Mouse (Mus musculus) olfactory bulb, adult 2 months (tissue): ENCODE data around the gene Rtf2. TPM values are rescaled to one million over a fixed set of nuclear protein-coding genes. Genes with fewer than 3 reads are reported as not detected.
A peak's percentile ranks its signal among the peaks of the same experiment; 100 is the strongest.

Experiments used
- H3K27ac ChIP-seq: fragments of 200-500 bp; 2 replicates; pipeline ENCODE4 v1.5.1; 2012; ENCODE audit warnings: low read depth, low read length; ENCODE audit not compliant: insufficient read depth
- H3K4me1 ChIP-seq: fragments of 200-500 bp; 2 replicates; pipeline ENCODE4 v1.6.1; 2012; ENCODE audit warnings: low read length; ENCODE audit not compliant: control insufficient read depth, insufficient read depth
- H3K4me3 ChIP-seq: fragments of 200-500 bp; 2 replicates; pipeline ENCODE4 v1.5.1; 2012; ENCODE audit warnings: mild to moderate bottlenecking, low read depth, low read length, moderate library complexity; ENCODE audit not compliant: insufficient read depth
- CTCF ChIP-seq: fragments of 200-500 bp; IDR thresholded peaks from 2 replicates; pipeline ENCODE4 v1.5.1; 2012; ENCODE audit warnings: low read depth, mild to moderate bottlenecking, low read length, moderate library complexity; ENCODE audit not compliant: insufficient read depth
- POLR2A ChIP-seq: fragments of 200-500 bp; IDR thresholded peaks from 2 replicates; pipeline ENCODE4 v1.6.1; 2012; ENCODE audit warnings: mild to moderate bottlenecking, low read depth, low read length, moderate library complexity; ENCODE audit not compliant: insufficient read depth
- WGBS: fragments of 180-500 bp; shearing (Covaris S2); methylation state at CpG from one replicate; pipeline ENCODE4 v1.1.7; 2018; 5-methylcytosine and 5-hydroxymethylcytosine counted together
- polyA plus RNA-seq: library from polyadenylated mRNA; stranded (reverse); fragments of >200 nt; gene quantifications from 2 replicates; pipeline ENCODE4 v1.2.4, GENCODE M21; 2012; ENCODE audit warnings: low replicate concordance; ENCODE audit not compliant: missing spikeins, insufficient read depth, insufficient read length

Gene Rtf2
- polyA plus RNA-seq, 1 experiment: 332 TPM

GRCm38 (mm10) chr2:172483766-172484413 is 43.5 kb downstream of the Rtf2 start:
- WGBS: 78% methylated on average over 14 of the region's 14 CpGs
- no peak overlapping the region for H3K4me3 ChIP-seq
- no peak overlapping the region for H3K27ac ChIP-seq
- H3K4me1 ChIP-seq: 0 out of 2 replicates have a peak, but pooled peaks cover 3% of the 10 kb centered on the region
- TF ChIP-seq CTCF (no peak), POLR2A (no peak)

GRCm38 (mm10) chr2:172484696-172485370 is 44.5 kb downstream of the Rtf2 start:
- Histone ChIP-seq H3K4me3 (no peak overlapping the region), H3K27ac (no peak overlapping the region), H3K4me1 (0 out of 2 replicates have a peak, but pooled peaks cover 3% of the 10 kb centered on the region)
- TF ChIP-seq CTCF (no peak), POLR2A (no peak)
- 38% methylated on average over 12 of the region's 12 CpGs for whole genome bisulfite sequencing

- Histone ChIP-seq H3K4me3 (no peak overlapping the region), H3K27ac (no peak overlapping the region), H3K4me1 (no peaks in the 10 kb centered on the region)
- TF ChIP-seq CTCF (no peak), POLR2A (no peak)
- WGBS: 87% methylated on average over 8 of the region's 8 CpGs
Observed at GRCm38 (mm10) chr2:172496736-172497345, 56.5 kb downstream of the Rtf2 start.

- WGBS: 43% methylated on average over 3 of the region's 3 CpGs
- H3K27ac ChIP-seq: no peak overlapping the region
- H3K4me3 ChIP-seq: no peak overlapping the region
- TF ChIP-seq CTCF: no peak
- no peak for TF ChIP-seq POLR2A
- H3K4me1 ChIP-seq: no peaks in the 10 kb centered on the region
Observed at GRCm38 (mm10) chr2:172498823-172499222, 58.5 kb downstream of the Rtf2 start.

- no peak for TF ChIP-seq CTCF
- no peak for TF ChIP-seq POLR2A
- WGBS: 70% methylated on average over 7 of the region's 7 CpGs
Observed at GRCm38 (mm10) chr2:172500752-172501316, 60.5 kb downstream of the Rtf2 start.

GRCm38 (mm10) chr2:172501341-172501740 is 61.0 kb downstream of the Rtf2 start:
- 8% methylated on average over 4 of the region's 4 CpGs for WGBS
- no peak for TF ChIP-seq POLR2A
- peak; percentile 34; the same call in 1 of the 2 replicates for TF ChIP-seq CTCF
- Histone ChIP-seq H3K4me3 (no peak overlapping the region), H3K4me1 (no peaks in the 10 kb centered on the region), H3K27ac (no peak overlapping the region)

More at GRCm38 (mm10) chr2:172500752-172501316, 60.5 kb downstream of the Rtf2 start:
- no peak overlapping the region for H3K4me3 ChIP-seq
- H3K4me1 ChIP-seq: no peaks in the 10 kb centered on the region
- no peak overlapping the region for H3K27ac ChIP-seq

GRCm38 (mm10) chr2:172502168-172502567 is 61.8 kb downstream of the Rtf2 start:
- Histone ChIP-seq H3K4me3 (no peak overlapping the region), H3K27ac (no peak overlapping the region), H3K4me1 (no peaks in the 10 kb centered on the region)
- TF ChIP-seq POLR2A (no peak), CTCF (no peak)
- 86% methylated on average over 14 of the region's 14 CpGs for WGBS

- Histone ChIP-seq H3K27ac (no peak overlapping the region), H3K4me1 (no peaks in the 10 kb centered on the region), H3K4me3 (no peak overlapping the region)
- TF ChIP-seq POLR2A (no peak), CTCF (no peak)
- 89% methylated on average over 7 of the region's 7 CpGs for WGBS
Observed at GRCm38 (mm10) chr2:172506121-172506520, 65.8 kb downstream of the Rtf2 start.
